Mouse (Mus musculus) forebrain, embryonic 15.5 days (tissue): ENCODE results near the gene Cmss1. TPM values are rescaled to one million over a fixed set of nuclear protein-coding genes. Genes with fewer than 3 reads are reported as not detected.

Experiments used
- ATAC-seq: fragments of 200-750 bp; cut with Nextera tagmentation; replicated peaks from 2 replicates; pipeline ENCODE4 v1.8.0; 2017; ENCODE audit warnings: mild to moderate bottlenecking, moderate TSS enrichment, moderate library complexity
- H3K27ac ChIP-seq: fragments of 300-500 bp; sonication (generic); replicated peaks from 2 replicates; pipeline ENCODE4 v1.5.1; 2015; ENCODE audit warnings: mild to moderate bottlenecking, inconsistent platforms
- H3K27me3 ChIP-seq: fragments of 300-500 bp; sonication (generic); 2 replicates; pipeline ENCODE4 v1.6.1; 2015; ENCODE audit warnings: inconsistent platforms
- H3K36me3 ChIP-seq: fragments of 300-500 bp; sonication (generic); 2 replicates; pipeline ENCODE4 v1.6.1; 2015; ENCODE audit warnings: mild to moderate bottlenecking, inconsistent platforms
- H3K4me1 ChIP-seq: fragments of 300-500 bp; sonication (generic); 2 replicates; pipeline ENCODE4 v1.6.1; 2015; ENCODE audit warnings: inconsistent platforms
- H3K4me2 ChIP-seq: fragments of 300-500 bp; sonication (generic); replicated peaks from 2 replicates; pipeline ENCODE4 v1.6.1; 2015; ENCODE audit warnings: mild to moderate bottlenecking, inconsistent platforms
- H3K4me3 ChIP-seq: fragments of 300-500 bp; sonication (generic); 2 replicates; pipeline ENCODE4 v1.5.1; 2015; ENCODE audit warnings: mild to moderate bottlenecking, inconsistent platforms
- H3K9ac ChIP-seq: fragments of 300-500 bp; sonication (generic); replicated peaks from 2 replicates; pipeline ENCODE4 v1.6.1; 2015; ENCODE audit warnings: mild to moderate bottlenecking, inconsistent platforms
- H3K9me3 ChIP-seq: fragments of 300-500 bp; sonication (generic); 2 replicates; pipeline ENCODE4 v1.6.1; 2016; ENCODE audit warnings: inconsistent platforms
- WGBS: fragments of 180-500 bp; shearing (Covaris S2); methylation state at CpG from one replicate; pipeline ENCODE4 v1.1.7; 2015; ENCODE audit warnings: mixed read lengths; 5-methylcytosine and 5-hydroxymethylcytosine counted together
- polyA plus RNA-seq: library from polyadenylated mRNA; unstranded; fragments of >200 nt; fragmentation: Nextera tagmentation; extraction: Ambion mirVana; gene quantifications from 2 replicates; pipeline ENCODE4 v1.2.1, GENCODE M21; 2015

Gene Cmss1
- polyA plus RNA-seq: 41.8 and 42.6 TPM in 2 replicates

- peak within 1 kb of the TSS; percentile 77 for H3K27ac ChIP-seq
- H3K36me3 ChIP-seq: no peaks in the 10 kb centered on the region
- H3K4me1 ChIP-seq: peaks cover 13% of the 10 kb centered on the region
- WGBS: under 1% methylated on average over 64 of the region's 64 CpGs
- peak within 1 kb of the TSS; percentile 56 for H3K9ac ChIP-seq
- ATAC-seq: peak; percentile 94
- no peaks in the 10 kb centered on the region for H3K9me3 ChIP-seq
- H3K27me3 ChIP-seq: no peaks in the 10 kb centered on the region
- peak within 1 kb of the TSS; percentile 78 for H3K4me2 ChIP-seq
- peak within 1 kb of the TSS; percentile 66 for H3K4me3 ChIP-seq
Observed at GRCm38 (mm10) chr16:57606444-57607227, at the start of gene Cmss1. TSS of gene Cmss1 (minus strand) at chr16:57606864.

- no peak for ATAC-seq
- H3K27ac ChIP-seq: no peak overlapping the region
- H3K4me1 ChIP-seq: no peaks in the 10 kb centered on the region
- no peak overlapping the region for H3K9ac ChIP-seq
- 81% methylated on average over 2 of the region's 2 CpGs for WGBS
- H3K27me3 ChIP-seq: no peaks in the 10 kb centered on the region
- no peaks in the 10 kb centered on the region for H3K9me3 ChIP-seq
- H3K36me3 ChIP-seq: no peaks in the 10 kb centered on the region
- H3K4me2 ChIP-seq: no peak overlapping the region
- H3K4me3 ChIP-seq: no peak overlapping the region
Observed at GRCm38 (mm10) chr16:57649888-57650287, 43.2 kb upstream of the Cmss1 start.

GRCm38 (mm10) chr16:57641346-57641885 lies 34.8 kb upstream of the Cmss1 start:
- no peak for ATAC-seq
- H3K4me3 ChIP-seq: no peak overlapping the region
- 65% methylated on average over 10 of the region's 10 CpGs for WGBS

GRCm38 (mm10) chr16:57634766-57635165 lies 28.1 kb upstream of the Cmss1 start:
- no peak for ATAC-seq
- no peaks in the 10 kb centered on the region for H3K4me1 ChIP-seq
- no peak overlapping the region for H3K4me3 ChIP-seq
- no peaks in the 10 kb centered on the region for H3K9me3 ChIP-seq
- no peak overlapping the region for H3K9ac ChIP-seq
- H3K4me2 ChIP-seq: no peak overlapping the region
- H3K36me3 ChIP-seq: no peaks in the 10 kb centered on the region
- no peaks in the 10 kb centered on the region for H3K27me3 ChIP-seq
- 75% methylated on average over 5 of the region's 5 CpGs for WGBS
- H3K27ac ChIP-seq: no peak overlapping the region

More at GRCm38 (mm10) chr16:57641346-57641885, 34.8 kb upstream of the Cmss1 start:
- Histone ChIP-seq H3K4me2 (no peak overlapping the region), H3K9me3 (no peaks in the 10 kb centered on the region), H3K27ac (no peak overlapping the region), H3K36me3 (no peaks in the 10 kb centered on the region), H3K4me1 (no peaks in the 10 kb centered on the region), H3K9ac (no peak overlapping the region), H3K27me3 (no peaks in the 10 kb centered on the region)

GRCm38 (mm10) chr16:57634191-57634590 lies 27.5 kb upstream of the Cmss1 start:
- H3K4me2 ChIP-seq: no peak overlapping the region
- H3K27me3 ChIP-seq: no peaks in the 10 kb centered on the region
- no peaks in the 10 kb centered on the region for H3K4me1 ChIP-seq
- no peak overlapping the region for H3K27ac ChIP-seq
- H3K36me3 ChIP-seq: no peaks in the 10 kb centered on the region
- no peak overlapping the region for H3K9ac ChIP-seq
- peak; percentile 68 for ATAC-seq
- WGBS: 9% methylated on average over 6 of the region's 6 CpGs
- H3K9me3 ChIP-seq: no peaks in the 10 kb centered on the region
- H3K4me3 ChIP-seq: no peak overlapping the region

GRCm38 (mm10) chr16:57611768-57612167 lies 5.1 kb upstream of the Cmss1 start:
- WGBS: 0% methylated on average over 1 of the region's 1 CpGs
- Histone ChIP-seq H3K4me2 (no peak overlapping the region), H3K36me3 (no peaks in the 10 kb centered on the region), H3K27me3 (no peaks in the 10 kb centered on the region), H3K9me3 (no peaks in the 10 kb centered on the region), H3K4me3 (no peak overlapping the region), H3K27ac (no peak overlapping the region), H3K4me1 (peaks cover 5% of the 10 kb centered on the region; the same call in 1 of the 2 replicates), H3K9ac (no peak overlapping the region)
- ATAC-seq: no peak

- H3K27ac ChIP-seq: no peak overlapping the region
- ATAC-seq: no peak
- no peak overlapping the region for H3K9ac ChIP-seq
- H3K27me3 ChIP-seq: no peaks in the 10 kb centered on the region
- no peak overlapping the region for H3K4me3 ChIP-seq
- H3K4me1 ChIP-seq: peaks cover 6% of the 10 kb centered on the region
- no peaks in the 10 kb centered on the region for H3K9me3 ChIP-seq
- no peaks in the 10 kb centered on the region for H3K36me3 ChIP-seq
- H3K4me2 ChIP-seq: no peak overlapping the region
Observed at GRCm38 (mm10) chr16:57601031-57601430, 5.6 kb downstream of the Cmss1 start.

GRCm38 (mm10) chr16:57597295-57597957 lies 9.2 kb downstream of the Cmss1 start:
- ATAC-seq: no peak
- H3K9ac ChIP-seq: no peak overlapping the region
- 90% methylated on average over 4 of the region's 4 CpGs for WGBS
- no peaks in the 10 kb centered on the region for H3K9me3 ChIP-seq
- H3K4me2 ChIP-seq: no peak overlapping the region
- no peaks in the 10 kb centered on the region for H3K27me3 ChIP-seq
- H3K36me3 ChIP-seq: no peaks in the 10 kb centered on the region
- no peaks in the 10 kb centered on the region for H3K4me1 ChIP-seq
- H3K27ac ChIP-seq: no peak overlapping the region
- no peak overlapping the region for H3K4me3 ChIP-seq

- Histone ChIP-seq H3K9ac (no peak overlapping the region), H3K4me1 (no peaks in the 10 kb centered on the region), H3K9me3 (no peaks in the 10 kb centered on the region), H3K36me3 (no peaks in the 10 kb centered on the region), H3K27ac (no peak overlapping the region), H3K4me3 (no peak overlapping the region), H3K4me2 (no peak overlapping the region), H3K27me3 (no peaks in the 10 kb centered on the region)
- 41% methylated on average over 7 of the region's 7 CpGs for WGBS
- peak; percentile 77 for ATAC-seq
Observed at GRCm38 (mm10) chr16:57593422-57594157, 13.1 kb downstream of the Cmss1 start.

GRCm38 (mm10) chr16:57585201-57585600 lies 21.5 kb downstream of the Cmss1 start:
- no peak for ATAC-seq
- H3K27me3 ChIP-seq: no peaks in the 10 kb centered on the region
- H3K4me1 ChIP-seq: no peaks in the 10 kb centered on the region
- 44% methylated on average over 3 of the region's 3 CpGs for WGBS
- H3K27ac ChIP-seq: no peak overlapping the region
- H3K9me3 ChIP-seq: no peaks in the 10 kb centered on the region
- no peak overlapping the region for H3K4me3 ChIP-seq
- H3K4me2 ChIP-seq: no peak overlapping the region
- no peaks in the 10 kb centered on the region for H3K36me3 ChIP-seq
- no peak overlapping the region for H3K9ac ChIP-seq

- Histone ChIP-seq H3K27ac (no peak overlapping the region), H3K9ac (no peak overlapping the region), H3K9me3 (no peaks in the 10 kb centered on the region), H3K4me1 (no peaks in the 10 kb centered on the region), H3K27me3 (no peaks in the 10 kb centered on the region), H3K36me3 (no peaks in the 10 kb centered on the region), H3K4me3 (no peak overlapping the region), H3K4me2 (no peak overlapping the region)
- no peak for ATAC-seq
- WGBS: 76% methylated on average over 2 of the region's 2 CpGs
Observed at GRCm38 (mm10) chr16:57582008-57582407, 24.7 kb downstream of the Cmss1 start.

- ATAC-seq: no peak
- Histone ChIP-seq H3K36me3 (no peaks in the 10 kb centered on the region), H3K4me2 (no peak overlapping the region), H3K4me1 (no peaks in the 10 kb centered on the region; the same call in 1 of the 2 replicates), H3K4me3 (no peak overlapping the region), H3K9ac (no peak overlapping the region), H3K9me3 (no peaks in the 10 kb centered on the region), H3K27ac (no peak overlapping the region), H3K27me3 (no peaks in the 10 kb centered on the region)
- WGBS: 69% methylated on average over 7 of the region's 7 CpGs
Observed at GRCm38 (mm10) chr16:57580041-57580440, 26.6 kb downstream of the Cmss1 start.
